Mouse (Mus musculus) neutrophil, adult 5-6 weeks (primary cell): ENCODE results near the gene Pdgfb. TPM values are rescaled to one million over a fixed set of nuclear protein-coding genes. Genes with fewer than 3 reads are reported as not detected.

Experiments used
- ATAC-seq: fragments of 151-379, 151-347 bp; 2 replicates; pipeline ENCODE4 v1.8.0; 2017; ENCODE audit warnings: mild to moderate bottlenecking, moderate TSS enrichment; ENCODE audit not compliant: insufficient number of reproducible peaks, poor library complexity, low FRiP score, severe bottlenecking; ENCODE audit errors: extremely low read depth
- total RNA-seq: library from RNA; stranded (forward); fragments of 200-1000 nt; gene quantifications from 2 replicates; pipeline ENCODE4 v1.2.3, GENCODE M21; 2017

Gene Pdgfb
- total RNA-seq, 1 experiment from 2014 or later = 1.3 TPM

GRCm38 (mm10) chr15:80013256-80014030, 1.3 kb downstream of the Pdgfb start:
- no peak for ATAC-seq

GRCm38 (mm10) chr15:80012527-80013201, 2.1 kb downstream of the Pdgfb start:
- ATAC-seq = no peak

GRCm38 (mm10) chr15:80011778-80012526, 2.8 kb downstream of the Pdgfb start:
- ATAC-seq = no peak

GRCm38 (mm10) chr15:80011194-80011593, 3.6 kb downstream of the Pdgfb start:
- ATAC-seq = no peak

GRCm38 (mm10) chr15:80010182-80010558, 4.6 kb downstream of the Pdgfb start:
- no peak for ATAC-seq

GRCm38 (mm10) chr15:80009421-80010181, 5.2 kb downstream of the Pdgfb start:
- no peak for ATAC-seq

GRCm38 (mm10) chr15:80008461-80008860, 6.3 kb downstream of the Pdgfb start:
- no peak for ATAC-seq

GRCm38 (mm10) chr15:80006156-80006555, 8.6 kb downstream of the Pdgfb start:
- ATAC-seq = no peak

GRCm38 (mm10) chr15:80005436-80005835, 9.3 kb downstream of the Pdgfb start:
- ATAC-seq = no peak

- no peak for ATAC-seq
These were observed 10.0 kb downstream of the Pdgfb start for GRCm38 (mm10) chr15:80004644-80005340.

- no peak for ATAC-seq
These were observed 11.2 kb downstream of the Pdgfb start for GRCm38 (mm10) chr15:80003581-80003980.

GRCm38 (mm10) chr15:80001601-80002000, 13.2 kb downstream of the Pdgfb start:
- ATAC-seq = no peak

GRCm38 (mm10) chr15:80000694-80001093, 14.1 kb downstream of the Pdgfb start:
- ATAC-seq = no peak

GRCm38 (mm10) chr15:79997988-79998387, 16.8 kb downstream of the Pdgfb start:
- no peak for ATAC-seq

- ATAC-seq = no peak
These were observed 18.0 kb downstream of the Pdgfb start for GRCm38 (mm10) chr15:79996781-79997180.

GRCm38 (mm10) chr15:79995552-79995951, 19.2 kb downstream of the Pdgfb start:
- no peak for ATAC-seq

- no peak for ATAC-seq
These were observed 20.2 kb downstream of the Pdgfb start for GRCm38 (mm10) chr15:79994566-79994965.

- ATAC-seq = no peak
These were observed 28.6 kb downstream of the Pdgfb start for GRCm38 (mm10) chr15:79986182-79986581.

- no peak for ATAC-seq
These were observed 29.3 kb downstream of the Pdgfb start for GRCm38 (mm10) chr15:79985471-79985870.
